Mouse (Mus musculus): ENCODE results near the gene Hinfp. TPM values are rescaled to one million over a fixed set of nuclear protein-coding genes. Genes with fewer than 3 reads are reported as not detected.
"Not testable (repeated sequence)": the region's sequence is repeated elsewhere in the genome, so short reads cannot be mapped to it uniquely, and the experiment has no call there.

Gene Hinfp
- polyA plus RNA-seq, 1 experiment: 27.6 TPM

DNA sequence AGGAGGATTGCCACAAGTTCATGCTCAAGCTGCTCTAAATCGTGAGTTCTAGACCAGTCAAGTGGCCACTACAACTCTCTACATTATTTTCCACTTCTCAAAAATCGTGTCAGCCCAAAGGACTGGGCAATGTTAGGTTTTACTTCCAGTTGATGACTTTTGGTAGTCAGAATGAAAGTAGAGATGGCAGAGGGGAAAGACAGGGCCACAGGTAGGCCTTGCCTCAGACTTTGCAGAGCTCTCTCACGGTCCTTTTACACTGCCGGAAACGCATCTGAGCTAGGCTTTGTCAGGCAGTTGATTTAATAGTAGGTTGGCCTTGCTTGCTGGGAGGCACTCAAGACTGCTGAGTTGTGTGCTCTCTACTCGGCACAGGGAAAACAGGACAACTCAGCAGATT, 18.7 kb upstream of the Hinfp start:
- H3K4me1 ChIP-seq (ENCODE audit: control insufficient read depth, insufficient read depth, low read length): peaks cover 7% of the 10 kb centered on the region
- no peak overlapping the region for H3K27ac ChIP-seq (ENCODE audit: insufficient read depth, low read length)
- no peak overlapping the region for H3K4me3 ChIP-seq (ENCODE audit: insufficient read depth, low read length)
- TF ChIP-seq CTCF (IDR thresholded peaks at IDR 0.05; ENCODE audit: extremely low read depth, insufficient read depth, low read length) (no peak), POLR2A (IDR thresholded peaks at IDR 0.05; ENCODE audit: extremely low read depth, insufficient read depth, low read length) (no peak)

- H3K27ac ChIP-seq (ENCODE audit: insufficient read depth, low read length); H3K4me1 ChIP-seq (ENCODE audit: control insufficient read depth, insufficient read depth, low read length): not testable (repeated sequence)
Measured at GRCm38 (mm10) chr9:44323656-44324055, 18.2 kb upstream of the Hinfp start.

DNA sequence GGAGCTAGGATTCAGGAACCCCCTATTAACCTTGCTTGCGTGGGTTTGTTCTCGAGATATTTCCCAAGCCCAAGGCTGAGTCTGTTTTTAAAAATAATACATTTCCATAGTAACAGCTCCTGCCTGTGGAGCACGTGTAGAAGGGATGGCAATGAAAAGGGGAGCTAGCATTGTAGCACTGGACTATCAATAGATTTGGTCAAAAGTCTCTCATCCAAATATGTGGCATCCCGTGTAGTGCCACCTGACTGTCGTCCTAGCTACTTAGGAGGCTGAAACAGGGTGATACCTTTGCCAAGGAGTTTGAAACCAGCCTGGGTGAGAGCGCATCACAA, 15.3 kb upstream of the Hinfp start:
- peak overlapping the region; percentile 78 for H3K4me3 ChIP-seq (ENCODE audit: insufficient read depth, low read length)
- H3K27ac ChIP-seq (ENCODE audit: insufficient read depth, low read length): peak overlapping the region; percentile 86
- no peak; the same call in 1 of the 2 replicates for TF ChIP-seq POLR2A (IDR thresholded peaks at IDR 0.05; ENCODE audit: extremely low read depth, insufficient read depth, low read length)
- TF ChIP-seq CTCF (IDR thresholded peaks at IDR 0.05; ENCODE audit: extremely low read depth, insufficient read depth, low read length): no peak
- peaks cover 5% of the 10 kb centered on the region; the same call in 1 of the 2 replicates for H3K4me1 ChIP-seq (ENCODE audit: control insufficient read depth, insufficient read depth, low read length)

More at GRCm38 (mm10) chr9:44323656-44324055, 18.2 kb upstream of the Hinfp start:
- not testable (repeated sequence) for H3K4me3 ChIP-seq (ENCODE audit: insufficient read depth, low read length)

DNA sequence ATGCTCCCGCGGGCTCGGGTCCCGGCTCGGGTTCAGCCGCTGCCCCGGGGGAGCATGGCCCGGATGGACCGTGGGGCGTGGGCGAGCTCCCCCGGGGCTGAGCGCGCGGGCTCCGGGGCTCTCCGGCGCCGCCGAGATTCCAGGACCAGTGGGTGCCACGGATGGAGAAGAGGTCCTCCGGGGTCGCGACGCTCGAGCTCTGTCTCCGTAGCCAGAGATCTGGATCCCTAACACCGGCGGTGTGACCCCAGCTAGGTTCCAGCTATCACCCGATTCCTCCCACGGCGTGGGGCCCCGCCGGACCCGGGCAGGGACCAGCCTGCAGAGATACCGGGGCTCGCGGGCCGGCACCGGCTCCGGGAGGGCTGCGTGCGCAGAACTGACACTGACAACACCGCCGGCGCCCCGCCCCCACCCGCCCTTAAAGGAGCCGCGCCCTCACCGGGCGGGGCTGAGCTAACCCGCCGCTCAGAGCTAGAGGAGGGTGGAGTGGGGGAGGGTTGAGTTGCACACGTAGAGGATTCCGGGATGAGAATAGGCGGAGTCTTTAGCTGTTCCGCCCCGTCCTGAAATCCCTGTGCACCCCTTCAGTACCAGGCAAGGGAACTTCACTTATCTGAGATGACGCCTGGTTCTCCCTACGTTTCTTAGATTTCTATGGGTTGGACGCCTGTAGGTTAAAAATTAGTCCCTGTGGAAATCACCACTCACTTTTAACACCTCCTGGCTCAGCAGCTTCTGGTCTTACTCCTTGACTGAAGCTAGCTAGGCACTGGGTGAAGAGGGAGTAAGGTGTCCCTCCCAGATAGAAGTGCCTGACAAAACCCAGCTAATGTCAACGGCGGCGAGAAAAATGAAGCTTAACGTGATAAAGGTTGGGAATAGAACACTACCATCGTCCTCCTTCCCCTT, 14.7 kb upstream of the Hinfp start, which contains the start of gene C2cd2l:
TSS of gene C2cd2l (minus strand) at position 399 of the 912 bp plus-strand sequence.
- TF ChIP-seq POLR2A (IDR thresholded peaks at IDR 0.05; ENCODE audit: extremely low read depth, insufficient read depth, low read length): peak; percentile 60
- no peak for TF ChIP-seq CTCF (IDR thresholded peaks at IDR 0.05; ENCODE audit: extremely low read depth, insufficient read depth, low read length)
- Histone ChIP-seq H3K27ac (ENCODE audit: insufficient read depth, low read length) (peak within 1 kb of the TSS; percentile 89), H3K4me3 (ENCODE audit: insufficient read depth, low read length) (peak within 1 kb of the TSS; percentile 78), H3K4me1 (ENCODE audit: control insufficient read depth, insufficient read depth, low read length) (peaks cover 4% of the 10 kb centered on the region; the same call in 1 of the 2 replicates)

DNA sequence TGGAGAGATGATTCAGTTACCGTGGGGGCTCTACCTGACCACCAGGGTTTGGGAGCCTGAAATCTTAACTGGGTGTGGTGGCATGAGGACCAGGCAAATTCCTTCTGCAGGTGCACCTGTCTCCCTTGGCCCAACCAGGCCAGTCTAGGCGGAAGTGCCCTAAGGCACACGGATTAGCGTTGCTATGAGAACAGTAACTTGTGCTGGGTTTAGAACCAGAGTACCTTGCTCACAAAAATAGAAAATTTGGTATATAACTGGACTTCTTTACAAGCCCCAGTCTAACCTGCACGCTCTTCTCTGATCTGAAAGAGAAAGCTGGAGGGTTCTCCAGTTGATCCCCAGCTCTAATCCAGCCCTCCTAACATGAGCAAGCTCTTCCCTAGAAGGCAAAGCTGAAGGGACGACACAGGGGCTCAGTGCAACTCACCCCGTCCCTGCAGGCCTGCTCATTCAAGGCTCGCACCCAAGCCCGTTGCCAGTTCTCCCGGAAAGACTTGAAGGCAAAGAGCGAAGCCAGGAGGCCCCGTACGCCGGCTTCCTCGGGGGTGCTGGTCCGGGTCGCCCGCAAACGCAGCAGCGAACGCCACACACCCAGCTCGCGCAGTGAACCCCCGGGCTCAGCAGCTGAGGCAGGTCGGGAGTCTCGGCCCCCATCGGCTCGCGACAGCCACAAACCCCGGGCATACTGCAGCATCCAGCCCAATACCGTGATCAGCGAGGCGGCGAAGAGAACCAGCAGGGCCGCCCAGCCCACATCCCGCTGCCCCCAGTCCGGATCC, 13.8 kb upstream of the Hinfp start:
- peaks cover 4% of the 10 kb centered on the region; the same call in 1 of the 2 replicates for H3K4me1 ChIP-seq (ENCODE audit: control insufficient read depth, insufficient read depth, low read length)
- H3K27ac ChIP-seq (ENCODE audit: insufficient read depth, low read length): peak overlapping the region; percentile 89
- H3K4me3 ChIP-seq (ENCODE audit: insufficient read depth, low read length): peak overlapping the region; percentile 78
- no peak for TF ChIP-seq CTCF (IDR thresholded peaks at IDR 0.05; ENCODE audit: extremely low read depth, insufficient read depth, low read length)
- no peak for TF ChIP-seq POLR2A (IDR thresholded peaks at IDR 0.05; ENCODE audit: extremely low read depth, insufficient read depth, low read length)

DNA sequence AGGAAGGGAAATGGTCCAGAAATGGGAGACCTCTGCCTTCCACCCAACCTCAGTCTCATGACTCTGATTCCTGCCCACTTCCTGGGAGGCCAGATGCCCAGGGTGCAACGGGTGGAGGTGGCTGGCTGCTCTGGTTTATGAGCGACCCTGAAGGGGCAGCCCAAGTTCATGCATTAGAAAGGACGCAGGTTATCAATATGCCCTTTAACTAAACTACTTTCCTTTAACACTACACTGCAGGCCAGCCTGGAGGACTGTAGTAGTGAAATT, 13.3 kb upstream of the Hinfp start:
- Histone ChIP-seq H3K4me3 (ENCODE audit: insufficient read depth, low read length) (peak overlapping the region; percentile 78), H3K27ac (ENCODE audit: insufficient read depth, low read length) (no peak overlapping the region), H3K4me1 (ENCODE audit: control insufficient read depth, insufficient read depth, low read length) (peaks cover 4% of the 10 kb centered on the region; the same call in 1 of the 2 replicates)
- TF ChIP-seq CTCF (IDR thresholded peaks at IDR 0.05; ENCODE audit: extremely low read depth, insufficient read depth, low read length) (no peak), POLR2A (IDR thresholded peaks at IDR 0.05; ENCODE audit: extremely low read depth, insufficient read depth, low read length) (no peak)

- Histone ChIP-seq H3K4me3 (ENCODE audit: insufficient read depth, low read length) (peak overlapping the region; percentile 78), H3K4me1 (ENCODE audit: control insufficient read depth, insufficient read depth, low read length) (peaks cover 8% of the 10 kb centered on the region), H3K27ac (ENCODE audit: insufficient read depth, low read length) (no peak overlapping the region)
- no peak for TF ChIP-seq CTCF (IDR thresholded peaks at IDR 0.05; ENCODE audit: extremely low read depth, insufficient read depth, low read length)
- no peak for TF ChIP-seq POLR2A (IDR thresholded peaks at IDR 0.05; ENCODE audit: extremely low read depth, insufficient read depth, low read length)
Measured at GRCm38 (mm10) chr9:44318076-44318825, 12.8 kb upstream of the Hinfp start.

- Histone ChIP-seq H3K4me3 (ENCODE audit: insufficient read depth, low read length) (peak overlapping the region; percentile 78; the same call in 1 of the 2 replicates), H3K4me1 (ENCODE audit: control insufficient read depth, insufficient read depth, low read length) (peaks cover 9% of the 10 kb centered on the region), H3K27ac (ENCODE audit: insufficient read depth, low read length) (no peak overlapping the region)
- TF ChIP-seq CTCF (IDR thresholded peaks at IDR 0.05; ENCODE audit: extremely low read depth, insufficient read depth, low read length) (no peak), POLR2A (IDR thresholded peaks at IDR 0.05; ENCODE audit: extremely low read depth, insufficient read depth, low read length) (no peak)
Measured at GRCm38 (mm10) chr9:44317452-44317851, 12.0 kb upstream of the Hinfp start.

- H3K4me1 ChIP-seq (ENCODE audit: control insufficient read depth, insufficient read depth, low read length): peaks cover 9% of the 10 kb centered on the region
- H3K4me3 ChIP-seq (ENCODE audit: insufficient read depth, low read length): no peak overlapping the region
- no peak overlapping the region for H3K27ac ChIP-seq (ENCODE audit: insufficient read depth, low read length)
- no peak for TF ChIP-seq POLR2A (IDR thresholded peaks at IDR 0.05; ENCODE audit: extremely low read depth, insufficient read depth, low read length)
- no peak for TF ChIP-seq CTCF (IDR thresholded peaks at IDR 0.05; ENCODE audit: extremely low read depth, insufficient read depth, low read length)
Measured at GRCm38 (mm10) chr9:44314910-44315309, 9.4 kb upstream of the Hinfp start.

Measured in cortical plate, adult 2 months (tissue).